Mouse (Mus musculus) ovary, postnatal 36 days (tissue): ENCODE measurements around the gene Cyb5b.
"Not testable (repeated sequence)": the region's sequence is repeated elsewhere in the genome, so short reads cannot be mapped to it uniquely, and the experiment has no call there.

Experiments used
- DNase-seq: peaks from one replicate; pipeline ENCODE4 v3.0.0; 2022; ENCODE audit warnings: low spot score, mixed read lengths

Cyb5b gene

DNA sequence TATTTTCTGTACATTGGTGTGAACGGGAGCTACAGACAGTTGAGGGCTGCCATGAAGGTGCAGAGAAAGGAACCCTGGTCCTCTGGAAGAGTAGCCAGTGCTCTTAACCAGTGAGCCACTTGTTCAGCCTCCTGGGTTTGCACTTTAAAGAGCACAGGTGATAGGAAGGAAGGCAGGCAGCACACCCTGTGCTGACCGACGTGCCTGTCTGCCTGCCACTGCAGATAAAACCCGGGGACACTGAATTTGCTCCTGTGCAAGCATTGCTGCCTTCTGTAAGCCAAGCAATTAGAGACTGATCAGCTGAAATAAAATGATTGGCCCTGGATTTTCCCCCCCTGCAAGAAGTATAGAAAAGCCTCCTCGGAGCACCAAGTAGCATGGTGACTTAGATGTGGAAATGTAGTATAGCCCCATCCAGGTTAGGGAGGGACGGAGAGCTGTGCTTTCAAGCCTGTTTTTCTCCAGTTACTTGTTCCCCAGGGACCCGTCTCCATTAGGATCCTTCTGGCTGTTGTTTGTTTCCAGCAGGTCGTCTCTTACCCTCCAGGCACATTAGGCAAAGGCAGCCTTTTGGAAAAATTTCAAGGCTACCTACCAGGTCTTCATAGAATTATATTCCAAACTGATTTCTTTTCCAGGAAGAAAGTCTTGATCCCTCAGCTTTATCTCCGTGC is 22.7 kb downstream of the Cyb5b start:
- no peak for DNase-seq

DNA sequence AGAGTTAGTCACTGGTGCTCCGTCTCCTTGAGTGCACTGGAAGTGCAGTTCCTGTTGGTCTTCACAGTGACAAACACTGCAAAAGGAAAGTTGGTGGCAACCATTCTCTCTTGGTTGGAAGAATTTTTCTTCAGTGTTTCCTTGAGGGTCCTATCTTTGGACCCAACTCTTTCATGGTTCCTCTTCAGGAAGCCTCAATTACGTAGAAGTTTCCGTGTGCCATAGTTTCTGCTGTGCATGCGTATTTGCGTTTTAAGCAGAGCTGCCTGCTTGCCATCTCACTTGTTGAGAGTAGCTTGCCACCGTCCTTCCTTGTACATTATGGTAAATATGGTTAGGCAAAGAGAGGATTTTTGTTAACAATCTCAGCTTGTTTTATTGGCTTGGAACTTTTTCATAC is 30.7 kb downstream of the Cyb5b start:
- DNase-seq, result no peak

DNA sequence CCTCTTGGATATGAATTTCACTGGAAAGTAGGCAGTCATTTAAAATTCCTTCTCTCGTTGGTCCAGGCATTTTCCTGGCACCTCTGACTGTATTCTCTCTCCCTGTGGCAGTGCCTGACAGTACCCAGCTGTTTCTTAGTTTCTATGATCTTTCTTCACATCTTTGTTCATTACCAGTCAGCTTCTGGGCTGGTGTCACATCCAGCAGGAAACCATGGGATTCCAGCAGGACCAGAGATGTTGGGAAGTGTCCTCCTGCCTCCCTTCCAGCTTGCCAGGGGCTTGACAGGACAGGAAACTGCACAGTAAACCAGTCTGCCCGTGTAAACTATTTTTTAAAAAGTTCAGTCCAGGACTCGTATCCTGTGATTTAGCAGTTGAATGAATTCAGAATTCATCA is 34.6 kb downstream of the Cyb5b start:
- no peak for DNase-seq

DNA sequence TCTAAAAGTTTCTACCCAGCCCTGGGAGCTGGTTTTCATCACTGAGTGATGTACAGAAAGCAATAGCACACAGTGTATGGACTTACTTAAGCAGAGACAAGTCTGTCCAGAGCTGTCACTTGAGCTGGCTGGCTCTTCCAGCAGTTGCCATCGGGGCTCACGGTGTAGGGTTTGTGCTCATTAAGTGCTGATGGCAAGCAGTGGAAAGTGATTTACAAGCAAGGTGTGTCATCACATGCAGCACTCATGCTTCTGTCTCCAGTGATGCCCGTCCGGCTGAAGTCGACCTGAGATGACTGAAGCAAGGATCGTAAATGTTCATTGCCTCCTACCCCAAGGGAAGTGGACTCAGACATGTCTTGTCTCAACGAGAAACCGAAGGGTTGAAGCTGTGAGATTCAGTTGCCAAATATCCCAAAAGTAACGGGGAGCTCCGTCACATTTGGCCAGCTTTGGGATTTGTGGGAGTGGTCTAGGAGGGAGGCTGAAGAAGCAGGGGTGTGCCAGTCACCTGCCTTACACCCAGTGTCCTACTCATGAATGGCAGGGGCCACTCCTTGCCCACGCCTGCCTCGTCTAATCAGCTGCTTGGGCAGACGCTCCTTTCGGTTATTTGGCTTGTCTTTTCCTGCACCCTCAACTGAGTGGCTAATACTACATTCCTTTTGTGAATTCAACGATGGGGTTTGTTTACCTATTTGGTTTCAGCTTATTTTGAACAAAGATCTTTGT is 36.4 kb downstream of the Cyb5b start:
- DNase-seq, result no peak

DNA sequence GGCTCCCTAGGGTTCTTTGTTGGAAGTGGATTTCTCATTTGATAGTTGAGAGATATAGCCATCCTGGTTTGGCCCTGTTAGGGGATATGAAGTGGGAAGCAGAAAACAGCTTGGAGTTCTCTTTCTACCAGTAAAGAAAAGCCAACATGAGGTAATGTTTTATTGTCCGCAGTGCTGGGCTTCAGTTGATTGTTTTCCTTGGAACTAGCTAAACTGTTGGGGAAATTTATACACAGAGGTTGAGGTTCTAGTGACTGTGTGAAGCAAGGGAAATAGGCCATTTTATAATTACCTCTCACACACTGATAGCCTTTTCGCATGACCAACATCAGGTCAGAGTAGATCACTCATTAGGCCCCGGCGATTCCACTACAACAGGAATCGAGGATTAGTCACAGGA is 37.2 kb downstream of the Cyb5b start:
- DNase-seq, result no peak

DNA sequence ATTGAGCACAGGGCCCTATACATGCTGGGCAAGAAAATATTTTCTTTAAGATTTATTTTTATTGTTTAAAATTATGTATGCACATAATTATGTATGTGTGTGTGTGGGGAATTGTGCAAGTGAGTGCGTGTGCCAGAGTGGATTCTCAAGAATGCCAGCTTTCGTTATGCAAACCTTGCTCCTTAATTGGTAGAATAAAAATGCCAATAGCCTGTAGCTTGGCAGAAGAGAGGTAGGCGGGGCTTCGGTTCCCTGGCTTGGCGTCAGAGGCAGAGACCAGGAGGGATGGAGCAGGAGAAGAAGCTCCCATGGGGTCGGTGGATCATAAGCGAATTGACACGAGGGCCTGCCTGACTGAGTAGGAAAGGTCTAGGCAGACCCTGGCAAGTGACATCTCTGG is 42.2 kb downstream of the Cyb5b start:
- DNase-seq, result no peak

DNA sequence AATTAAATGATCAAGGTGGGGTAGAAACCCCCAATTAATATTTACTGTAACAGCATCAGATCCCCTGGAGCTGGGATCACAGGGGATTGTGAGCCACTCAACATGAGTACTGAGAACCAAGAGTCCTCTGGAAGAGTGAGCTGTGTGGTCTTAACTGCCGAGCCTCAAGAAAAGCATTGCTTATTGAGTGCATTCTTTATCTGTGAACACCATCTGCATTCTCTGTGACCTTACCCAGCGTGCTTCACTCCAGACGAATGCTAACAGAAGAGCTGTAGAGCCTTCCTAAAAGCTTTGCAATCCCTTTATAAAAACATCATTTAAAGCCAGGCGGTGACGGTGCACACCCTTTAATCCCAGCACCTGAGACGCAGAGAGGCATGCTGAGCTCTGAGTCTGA is 42.9 kb downstream of the Cyb5b start:
- DNase-seq, result no peak

DNA sequence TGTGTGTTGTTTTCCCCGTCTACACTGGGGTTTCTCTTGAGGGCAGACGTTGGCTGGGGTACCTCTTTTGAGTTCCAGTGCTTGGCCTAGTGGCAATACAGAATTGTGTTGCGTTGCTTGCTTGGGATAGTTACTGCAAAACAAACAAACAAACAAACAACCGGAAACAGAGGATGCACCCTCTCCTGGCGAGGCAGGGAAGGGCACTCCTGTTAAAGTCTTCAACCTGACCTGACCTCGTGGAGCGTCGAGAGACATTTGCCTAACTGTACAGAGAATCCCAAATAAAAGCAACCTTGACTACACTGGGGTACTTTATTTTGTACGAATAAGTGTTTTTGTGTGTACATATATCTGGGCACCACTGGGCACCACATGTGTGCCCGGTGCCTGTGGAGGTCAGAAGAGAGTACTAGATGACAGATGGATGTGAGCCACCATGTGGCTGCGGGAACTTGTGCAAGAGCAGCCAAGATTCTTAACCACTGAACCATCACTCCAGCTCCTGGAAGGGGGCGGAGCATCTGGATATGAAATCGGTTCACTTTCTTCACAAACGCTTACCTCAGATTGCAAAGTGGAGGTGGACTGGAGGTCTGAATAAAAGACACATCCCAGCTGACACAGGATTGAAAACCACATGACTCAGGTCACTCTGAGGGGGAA is 44.5 kb downstream of the Cyb5b start:
- DNase-seq, result no peak

DNA sequence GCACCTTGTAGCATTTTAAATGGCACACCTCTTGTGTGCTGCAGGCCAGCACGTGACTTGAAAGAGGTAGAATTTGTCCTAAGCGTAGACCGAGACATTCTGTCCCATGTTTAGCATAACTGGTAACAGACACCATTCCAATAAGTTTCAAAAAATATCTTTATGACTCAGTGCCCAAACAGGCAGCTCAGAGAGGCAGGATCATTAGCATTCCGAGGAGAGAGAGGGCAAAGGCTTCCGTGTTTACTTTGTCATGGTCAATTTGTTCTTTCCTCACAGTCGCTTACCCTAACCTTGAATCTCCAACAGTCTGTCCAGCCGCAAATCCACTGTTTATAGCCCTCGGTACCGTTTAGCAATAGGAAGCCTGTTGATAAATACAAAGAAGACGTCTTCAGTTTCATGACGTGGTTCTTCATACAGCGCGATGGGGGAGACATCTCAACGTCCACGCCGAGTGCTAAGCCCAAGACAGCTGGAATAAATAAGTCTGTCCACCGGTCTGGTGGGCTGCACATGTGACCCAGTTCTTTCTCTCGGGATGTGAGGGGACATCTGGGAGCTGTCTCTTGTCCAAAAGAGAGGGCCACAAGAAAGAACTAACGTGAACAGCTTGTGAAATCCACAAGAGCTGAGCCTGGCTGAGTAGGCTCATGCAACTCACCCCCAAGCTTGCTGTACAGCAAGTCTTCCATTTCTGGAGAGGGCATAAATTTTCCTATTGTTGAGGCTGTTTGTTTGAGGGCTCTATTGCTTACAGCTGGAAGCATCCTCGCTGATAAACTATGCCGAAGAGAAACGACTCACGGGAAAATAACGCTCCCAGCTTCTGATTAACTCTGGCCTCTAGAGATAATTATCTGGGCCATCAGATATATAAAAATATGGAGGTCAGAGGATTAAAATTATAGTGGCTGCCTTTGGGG is 47.7 kb downstream of the Cyb5b start:
- no peak for DNase-seq

DNA sequence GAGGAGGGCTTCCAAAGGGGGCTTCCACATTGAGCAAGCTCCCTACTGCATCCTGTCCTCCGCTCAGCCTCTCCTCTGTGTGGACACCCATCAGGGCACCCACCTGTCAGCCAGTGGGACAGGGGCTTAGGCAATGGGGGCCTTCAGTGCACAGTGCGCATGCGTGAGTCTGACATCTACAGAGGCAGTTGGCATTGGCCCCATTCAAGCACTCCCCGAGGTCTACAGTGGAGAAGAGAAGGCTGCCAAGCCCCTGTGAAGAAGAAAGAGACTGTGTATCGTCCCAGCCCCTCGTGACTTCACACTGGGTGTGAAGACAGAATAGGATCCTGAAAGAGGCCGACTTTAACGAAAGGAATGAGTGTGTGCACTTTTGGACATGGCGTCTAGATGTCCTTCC is 54.7 kb downstream of the Cyb5b start:
- no peak for DNase-seq

DNA sequence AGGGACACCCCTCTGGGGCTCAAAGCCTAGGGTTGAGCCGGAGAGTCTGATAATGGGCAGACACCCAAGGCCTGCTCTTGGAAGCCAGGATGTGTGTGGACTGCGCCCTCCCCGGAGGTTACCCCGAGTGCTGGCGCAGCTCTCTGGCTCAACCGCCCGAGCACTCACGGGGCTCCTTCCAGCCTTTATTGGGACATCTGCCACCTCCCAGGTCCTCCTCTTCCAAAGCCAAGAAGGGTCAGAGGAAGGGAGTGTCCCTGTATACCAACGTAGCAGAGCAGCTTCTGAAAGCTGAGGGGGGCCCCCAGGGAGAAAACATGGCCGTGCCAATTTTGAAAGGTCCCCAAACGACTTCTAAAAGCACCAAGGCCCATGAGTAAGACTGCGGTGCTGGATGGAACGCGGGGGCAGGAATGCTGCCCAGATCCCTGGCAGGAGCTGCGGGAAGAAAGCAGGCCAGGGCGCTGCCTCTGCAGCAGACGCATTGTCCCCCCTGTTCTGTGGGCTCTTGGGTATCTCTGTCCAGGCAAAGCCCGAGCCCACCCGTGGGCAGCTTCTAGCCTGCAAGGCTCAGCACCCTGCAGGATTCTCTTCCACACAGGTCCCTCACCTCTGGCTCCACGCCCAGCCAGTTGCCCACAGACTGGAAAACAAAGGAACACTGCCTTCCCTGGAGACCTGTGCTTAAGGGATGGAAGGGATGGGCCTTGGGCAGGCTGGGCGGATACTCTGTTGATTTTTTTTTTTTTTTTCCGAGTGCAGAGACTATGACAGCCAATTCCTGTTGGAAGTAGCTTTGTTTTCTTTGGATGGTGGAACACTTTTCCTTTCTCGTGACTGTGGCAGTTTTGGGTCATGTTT is 55.5 kb downstream of the Cyb5b start:
- DNase-seq, result peak; percentile 76

DNA sequence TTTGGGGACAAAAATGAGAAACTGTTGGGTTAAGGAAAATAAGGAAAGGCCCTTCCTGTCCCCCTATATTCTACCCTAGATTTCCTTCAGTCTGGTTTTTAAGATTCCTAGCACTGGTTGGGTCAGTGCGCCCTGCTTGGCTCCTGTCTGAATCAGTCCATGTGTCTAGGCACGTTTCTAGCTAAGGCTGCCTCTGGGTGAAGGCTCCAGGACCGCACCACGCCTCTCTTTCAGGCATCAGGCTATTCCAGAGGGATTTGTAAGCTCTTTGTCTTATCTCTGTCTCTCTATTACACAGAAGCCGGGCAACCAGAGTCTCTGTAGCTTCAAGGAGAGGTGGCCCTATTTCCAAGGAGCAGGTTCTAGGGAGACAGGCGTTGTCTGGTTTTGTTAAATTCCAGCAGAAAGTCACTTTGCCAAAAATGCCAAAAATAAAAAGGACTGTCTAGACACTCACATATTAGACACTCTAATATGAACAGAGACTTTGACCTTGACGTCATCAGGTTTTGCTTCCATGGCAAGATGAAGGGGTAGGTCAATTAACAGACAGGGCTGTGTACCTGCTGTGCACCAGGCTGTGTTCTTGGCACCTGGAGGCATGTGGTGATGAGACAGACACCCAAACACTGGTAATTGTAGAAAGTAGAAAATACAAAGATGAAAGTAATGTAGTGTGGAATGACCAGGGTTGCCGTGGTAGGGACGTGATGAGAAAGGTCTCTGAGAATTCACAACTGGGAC is 56.5 kb downstream of the Cyb5b start:
- DNase-seq, result peak; percentile 49

DNA sequence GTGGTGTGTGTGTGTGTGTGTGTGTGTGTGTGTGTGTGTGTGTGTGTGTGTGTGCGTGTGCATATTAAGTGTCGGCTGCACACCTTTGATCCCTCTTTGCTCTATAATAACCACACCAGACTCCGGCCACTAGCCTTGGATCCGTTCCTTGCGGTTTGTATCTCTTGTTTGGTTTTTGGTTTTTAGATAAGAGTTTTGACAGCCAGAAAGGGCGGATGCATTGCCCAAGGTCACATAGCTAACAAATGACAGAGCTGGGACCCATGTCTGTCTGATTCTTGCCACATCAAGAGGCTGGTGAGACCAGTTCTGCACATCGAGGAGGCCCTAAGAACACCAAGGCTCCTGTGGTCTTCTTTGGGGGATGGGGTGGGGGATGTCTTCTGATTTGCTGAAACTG is 58.7 kb downstream of the Cyb5b start:
- DNase-seq, result peak; percentile 39

DNA sequence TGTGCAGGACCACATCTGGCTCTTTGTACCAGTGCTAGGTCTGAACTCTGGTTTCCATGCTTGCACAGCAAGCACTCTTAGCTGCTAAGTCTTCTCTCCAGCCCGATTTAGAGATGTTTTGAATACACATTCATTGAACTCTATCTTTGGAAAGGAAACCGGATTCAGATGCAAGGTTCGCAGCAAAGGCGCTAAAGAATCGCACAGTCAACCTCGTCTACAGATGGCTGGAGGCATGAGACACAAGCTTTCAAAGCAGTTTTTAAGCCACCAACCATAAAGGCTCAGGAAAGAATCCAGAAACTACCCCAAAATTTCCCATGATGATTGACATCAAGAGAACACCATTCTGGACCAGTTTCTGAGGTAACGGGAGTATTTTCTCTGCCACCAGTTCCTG is 61.6 kb downstream of the Cyb5b start:
- no peak for DNase-seq

DNA sequence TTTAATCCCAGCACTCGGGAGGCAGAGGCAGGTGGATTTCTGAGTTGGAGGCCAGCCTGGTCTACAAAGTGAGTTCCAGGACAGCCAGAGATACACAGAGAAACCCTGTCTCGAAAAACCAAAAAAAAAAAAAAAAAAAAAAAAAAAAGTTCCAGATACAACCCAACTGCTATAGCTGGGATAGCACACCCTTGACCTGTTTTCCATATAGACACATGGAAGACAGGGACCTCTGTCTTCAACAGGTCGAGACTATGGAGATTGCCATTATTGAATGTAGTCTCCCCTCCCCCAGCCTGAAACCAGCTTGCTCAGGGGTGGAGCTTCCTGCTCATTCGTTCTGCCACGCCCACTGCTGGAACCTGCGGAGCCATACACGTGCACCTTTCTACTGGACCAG is 66.8 kb downstream of the Cyb5b start:
- DNase-seq, result not testable (repeated sequence)

DNA sequence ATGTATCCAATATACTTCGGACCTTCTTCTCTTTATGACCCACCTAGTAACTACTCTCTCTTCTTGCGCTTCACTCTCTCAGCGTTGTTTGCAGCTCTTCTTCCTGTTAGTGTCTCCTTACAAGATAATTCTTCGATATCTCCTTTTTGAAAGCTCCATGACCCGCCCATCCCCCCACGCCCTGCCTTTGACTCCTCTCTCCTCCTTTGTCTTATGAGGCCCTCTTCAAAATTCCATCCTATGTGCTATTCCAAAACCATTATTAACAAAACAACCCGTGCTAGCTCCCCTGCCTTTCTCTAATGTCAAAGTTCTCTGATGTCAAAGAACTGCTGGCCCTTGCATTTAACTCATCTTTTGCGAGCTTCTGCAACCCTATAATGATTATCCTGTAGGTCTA is 67.7 kb downstream of the Cyb5b start:
- no peak for DNase-seq

DNA sequence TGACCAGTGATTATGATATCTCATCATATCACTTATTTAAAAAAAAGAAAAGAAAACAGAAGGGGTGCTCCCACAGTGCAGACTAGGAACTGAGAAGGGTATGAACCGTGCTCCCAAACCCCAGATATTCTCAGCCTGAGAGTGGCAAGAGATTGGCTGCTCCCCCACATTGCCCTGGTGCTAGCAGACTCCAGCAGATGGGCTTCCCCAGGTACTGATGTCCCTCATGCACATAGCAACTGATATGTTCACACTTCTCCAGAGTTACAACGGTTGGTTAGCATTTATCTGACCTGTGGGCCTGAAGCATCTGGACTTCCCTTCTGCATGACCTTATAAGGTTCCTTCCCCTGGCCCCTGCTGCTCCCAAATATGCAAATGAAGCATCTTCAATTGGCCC is 68.6 kb downstream of the Cyb5b start:
- no peak for DNase-seq

DNA sequence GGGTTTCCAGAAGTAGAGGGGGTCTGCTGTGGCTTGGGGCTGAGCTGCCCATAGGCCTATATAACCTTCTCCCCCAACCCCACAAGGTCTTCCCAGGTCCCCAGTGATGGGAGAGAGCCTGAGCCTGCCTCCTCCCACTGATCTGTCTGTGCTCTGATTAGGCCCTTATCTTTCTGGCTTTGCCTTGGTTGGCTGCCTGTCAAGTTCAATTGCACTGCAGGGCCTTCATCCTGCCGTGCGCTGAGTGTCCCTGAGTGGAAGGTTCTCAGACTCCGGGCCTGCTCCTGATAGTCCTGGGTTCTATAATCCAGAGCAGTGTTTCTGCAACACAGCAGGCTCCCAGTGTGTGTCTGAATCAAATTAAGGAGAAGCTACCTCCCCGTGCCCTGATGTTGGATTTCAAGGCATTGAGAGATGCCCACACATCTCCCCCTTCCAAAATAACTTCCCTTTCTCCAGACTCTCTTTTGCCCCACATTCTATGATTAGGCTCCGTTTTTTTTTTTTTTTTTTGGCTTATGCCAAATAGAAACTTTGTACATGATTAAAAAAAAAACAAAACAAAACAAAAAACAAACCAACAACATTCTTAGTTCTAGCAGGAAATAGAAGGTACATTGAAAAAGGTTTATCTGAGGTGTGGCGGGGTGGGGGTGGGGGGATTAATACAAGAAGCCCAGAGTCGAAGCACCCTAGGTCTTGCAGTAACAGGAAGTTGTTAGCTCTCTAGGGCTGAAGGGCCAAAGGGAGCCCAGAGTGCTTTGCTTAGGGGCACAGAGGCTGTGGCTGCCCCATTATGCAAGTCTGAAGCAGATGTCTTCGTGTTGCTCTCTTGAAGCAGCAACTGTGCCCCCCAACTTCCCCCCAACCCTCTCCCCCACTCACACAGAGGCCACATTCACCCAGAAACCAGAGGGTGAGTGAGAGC is 71.7 kb downstream of the Cyb5b start:
- DNase-seq, result peak; percentile 72

DNA sequence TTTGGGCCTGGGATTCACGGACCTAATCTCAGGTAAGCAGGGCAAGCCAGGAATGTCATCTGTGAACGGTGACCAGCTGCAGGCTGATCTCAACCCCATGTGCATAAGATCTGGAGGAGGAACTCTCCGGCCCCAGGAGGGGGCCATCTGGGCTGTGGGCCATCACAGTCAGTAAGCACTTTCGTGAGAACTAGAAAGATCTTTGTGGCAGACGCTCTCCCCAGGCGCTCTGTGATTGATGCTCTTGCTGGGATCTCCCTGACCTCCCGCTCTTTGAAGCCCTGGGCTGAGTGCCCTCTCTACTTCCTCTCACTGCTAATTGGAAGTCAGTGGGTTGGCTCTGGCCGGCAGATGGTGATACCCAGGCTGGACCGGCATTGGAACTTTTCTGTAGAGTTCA is 75.7 kb downstream of the Cyb5b start:
- peak; percentile 25 for DNase-seq
